Mouse (Mus musculus): Measurements from ENCODE around the gene Naa35. TPM values are rescaled to one million over a fixed set of nuclear protein-coding genes. Genes with fewer than 3 reads are reported as not detected.
A peak's percentile ranks its signal among the peaks of the same experiment; 100 is the strongest.

The Naa35 gene
- polyA plus RNA-seq (2015; fragmentation: Nextera tagmentation; extraction: Ambion mirVana): 65.9 and 78.4 TPM in 2 replicates

DNA sequence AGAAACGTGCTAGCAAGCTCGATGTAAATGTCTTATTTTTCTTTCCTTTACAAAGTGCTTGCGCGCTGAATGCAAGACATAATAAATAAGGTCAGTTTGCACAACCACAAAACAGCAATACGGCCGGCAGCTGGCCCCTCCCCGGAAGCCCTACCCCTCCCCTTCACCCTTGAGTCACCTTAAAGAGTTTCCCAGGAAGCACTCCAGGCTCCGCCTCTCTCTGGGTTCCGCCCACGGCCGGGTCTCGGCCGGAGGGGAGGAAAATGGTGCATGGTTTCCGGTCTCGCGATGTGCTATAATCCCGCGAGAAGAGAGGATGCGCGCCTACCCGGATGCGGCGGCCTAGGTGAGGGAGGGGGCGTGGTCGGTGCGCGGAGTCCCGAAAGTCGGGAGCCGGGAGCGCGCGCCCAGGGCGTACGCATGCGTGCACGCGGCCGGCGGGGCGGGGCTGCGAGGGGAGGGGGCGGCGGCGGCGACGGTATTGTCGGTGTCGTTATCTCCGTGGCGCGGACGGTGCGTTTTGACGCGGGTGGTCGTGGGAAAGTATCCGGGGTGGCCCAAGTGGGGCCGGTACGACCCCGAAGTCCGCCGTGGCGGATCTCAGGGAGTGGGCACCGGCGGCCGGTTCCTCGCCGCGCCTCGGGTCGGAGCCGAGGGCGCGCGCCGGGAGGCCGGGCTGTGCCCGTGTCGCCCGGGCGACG is at the start of gene Naa35, which contains the start of gene Agtpbp1:
Naa35 (plus strand) TSS at position 313 of the 701 bp plus-strand sequence.
Agtpbp1 (minus strand) TSS at position 281 of the 701 bp plus-strand sequence.
- peak; percentile 99 for DNase-seq (ENCODE audit: low spot score)

DNA sequence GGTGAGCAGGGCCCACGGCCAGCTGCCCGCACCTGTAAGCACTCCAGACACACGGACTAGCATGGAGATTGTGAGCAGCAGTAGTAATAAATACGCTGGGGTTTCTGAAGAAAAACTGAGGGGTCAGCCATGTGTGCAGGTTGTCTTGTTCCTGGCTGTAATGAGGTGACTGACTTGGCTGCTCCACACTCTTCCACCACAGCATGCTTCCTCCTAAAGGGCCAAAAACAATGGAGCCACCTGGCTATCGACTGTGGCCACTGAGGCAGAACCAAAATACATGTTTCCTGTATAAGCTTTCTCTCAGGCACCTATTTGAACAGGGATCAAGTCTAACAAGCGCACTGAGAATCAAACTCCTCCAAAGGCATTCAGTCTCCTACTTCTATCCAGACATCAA is 49.3 kb upstream of the Naa35 start:
- no peak for DNase-seq (ENCODE audit: low spot score)

DNA sequence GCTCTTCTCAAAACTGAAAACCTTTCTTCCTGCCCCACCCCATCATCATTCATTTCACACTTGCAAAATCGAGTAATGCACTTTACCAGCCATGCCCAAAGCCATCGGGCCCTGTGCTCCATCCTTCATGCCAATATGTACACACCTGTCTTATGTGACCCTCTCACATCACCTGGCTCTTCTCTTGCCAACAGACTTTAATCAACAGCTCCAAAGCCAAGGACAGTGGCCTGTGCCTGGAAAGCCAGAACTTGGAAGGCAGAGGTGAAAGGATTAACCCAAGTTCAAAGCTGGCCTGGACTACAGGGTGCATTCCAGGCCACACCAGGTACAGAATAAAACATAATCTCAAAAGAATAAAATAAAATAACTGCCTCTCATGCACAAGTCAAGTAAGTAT is 48.4 kb upstream of the Naa35 start:
- DNase-seq (ENCODE audit: low spot score): no peak

DNA sequence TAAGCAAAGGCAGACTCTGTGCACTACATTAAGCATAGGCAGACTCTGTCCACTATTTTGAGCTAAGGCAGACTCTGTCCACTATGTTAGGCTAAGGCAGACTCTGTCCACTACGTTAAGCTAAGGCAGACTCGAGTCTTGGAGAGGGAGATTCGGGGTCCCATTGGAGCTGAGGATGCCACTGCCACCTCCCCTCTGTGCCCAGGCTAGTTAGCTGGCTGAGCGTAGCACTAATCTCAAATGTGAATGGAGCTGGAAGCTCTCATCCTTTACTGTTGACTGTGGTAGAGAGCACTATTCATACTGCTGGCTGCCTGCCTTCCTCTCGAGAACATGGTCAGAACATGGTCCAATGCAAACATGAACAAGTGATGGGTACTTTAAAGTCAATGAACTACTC is 46.4 kb upstream of the Naa35 start:
- DNase-seq (ENCODE audit: low spot score): no peak

DNA sequence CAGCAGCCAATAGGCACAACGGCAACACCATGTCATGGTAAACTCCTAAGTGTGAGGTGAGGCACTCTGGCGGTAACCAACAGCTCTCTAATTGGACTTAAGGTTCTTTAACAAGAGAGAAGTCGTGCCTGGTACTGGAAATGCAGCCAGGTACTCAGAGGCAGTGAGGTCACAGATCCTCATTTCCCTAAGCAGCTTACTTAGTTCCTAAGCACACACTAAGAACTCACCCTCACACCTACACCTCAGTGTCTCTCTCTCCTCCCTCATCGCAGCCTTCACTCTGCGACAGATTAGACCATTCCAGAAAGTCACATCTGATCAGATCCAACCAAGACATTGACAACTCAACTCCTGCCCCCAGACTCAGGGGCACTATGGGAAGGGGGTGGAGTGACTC is 45.0 kb upstream of the Naa35 start:
- DNase-seq (ENCODE audit: low spot score): no peak

DNA sequence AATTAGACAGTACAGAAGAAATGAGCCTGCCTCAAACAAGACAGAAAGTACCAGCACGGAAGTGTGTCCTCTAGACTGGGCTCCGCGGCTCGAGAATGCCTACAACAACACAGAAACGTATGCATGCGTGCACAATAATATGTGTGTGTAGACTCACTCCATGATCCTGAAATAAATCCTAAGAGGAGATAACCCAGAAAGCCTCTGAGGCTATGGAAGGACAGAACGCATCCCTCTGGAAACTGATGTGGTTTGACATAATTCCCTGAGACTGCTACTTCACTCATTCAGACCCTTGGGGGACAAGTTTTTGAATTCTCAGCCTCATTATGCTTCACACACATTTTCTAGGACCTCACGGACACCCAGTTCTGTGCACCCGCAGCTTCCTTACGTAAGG is 42.6 kb upstream of the Naa35 start:
- DNase-seq (ENCODE audit: low spot score): no peak

DNA sequence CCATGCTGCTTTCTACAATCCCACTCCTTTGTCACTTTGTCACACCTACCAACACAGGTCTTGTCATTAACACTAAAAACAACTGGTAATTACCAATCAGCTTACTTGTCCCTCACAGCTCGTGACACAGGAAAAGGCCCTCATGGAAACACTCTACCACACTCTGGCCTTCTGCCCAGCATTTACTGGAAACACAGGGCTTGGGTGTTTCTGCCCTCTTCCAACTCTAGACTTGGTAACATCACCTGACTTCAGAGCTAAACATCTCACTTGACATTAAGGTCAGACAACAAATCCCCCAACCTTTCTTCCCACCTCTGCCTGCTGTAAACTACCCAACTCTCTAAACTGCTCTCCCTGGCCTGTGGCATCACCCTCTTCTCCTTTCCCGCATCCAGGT is 38.0 kb upstream of the Naa35 start:
- DNase-seq (ENCODE audit: low spot score): no peak

DNA sequence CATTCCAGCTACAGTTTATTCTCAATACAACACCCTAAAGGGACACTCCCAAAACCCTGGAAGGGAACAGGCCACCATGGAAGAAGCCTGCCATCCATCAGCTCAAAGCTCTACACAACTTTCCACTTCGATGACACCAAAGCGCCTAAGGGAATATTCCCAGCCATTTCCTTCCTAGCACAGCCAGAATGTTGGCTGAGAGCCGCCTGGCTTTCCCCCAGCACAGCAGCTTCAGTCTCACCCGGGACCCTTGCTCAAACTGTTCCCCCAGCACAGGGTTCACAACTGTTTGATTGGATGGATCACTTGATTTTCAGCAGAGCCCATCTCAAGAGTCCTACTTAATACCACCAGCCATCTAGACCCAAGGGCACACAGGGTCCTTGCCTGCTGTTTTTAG is 37.3 kb upstream of the Naa35 start:
- DNase-seq (ENCODE audit: low spot score): no peak

DNA sequence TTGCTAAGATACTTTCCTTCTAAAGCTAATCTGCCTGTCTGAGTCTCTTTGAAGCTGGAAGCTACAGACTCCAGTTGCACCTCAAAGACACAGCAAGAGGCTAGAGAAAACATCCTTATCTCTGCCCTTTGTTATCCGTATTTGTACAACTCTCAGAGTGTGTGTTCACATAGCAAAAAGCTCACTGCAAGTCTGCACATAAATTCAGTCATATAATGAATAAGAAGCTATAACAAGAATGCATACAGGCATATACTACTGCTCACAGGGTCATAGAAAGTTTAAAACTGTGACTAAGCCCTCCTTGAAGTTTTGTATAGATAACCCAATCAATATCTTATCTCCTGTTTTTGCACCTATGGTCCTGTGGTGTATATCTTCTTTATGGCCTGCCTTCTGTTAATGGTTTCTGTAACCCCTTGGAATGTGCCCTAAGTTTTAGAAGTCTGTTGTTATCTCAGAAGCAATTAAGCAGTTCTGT is 35.7 kb upstream of the Naa35 start:
- no peak for DNase-seq (ENCODE audit: low spot score)

DNA sequence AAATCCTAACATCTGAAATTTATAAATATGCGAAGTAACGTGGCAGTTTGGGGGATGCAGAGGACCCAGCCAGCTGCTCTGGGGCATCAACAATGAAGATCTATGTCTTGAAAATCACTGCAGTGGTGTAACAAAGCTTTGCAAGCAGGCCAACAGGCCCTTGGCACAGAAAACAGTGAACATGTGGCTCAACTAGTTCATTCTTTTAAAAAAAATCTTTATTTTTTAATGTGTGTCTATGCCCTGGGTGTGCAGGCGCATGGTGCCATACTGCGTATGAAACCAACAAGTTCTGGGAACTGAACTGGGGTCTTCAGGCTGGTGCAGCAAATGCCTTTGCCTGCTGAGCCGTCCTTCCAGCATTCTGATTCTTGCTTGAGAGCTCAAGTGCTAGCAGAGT is 32.8 kb upstream of the Naa35 start:
- no peak for DNase-seq (ENCODE audit: low spot score)

DNA sequence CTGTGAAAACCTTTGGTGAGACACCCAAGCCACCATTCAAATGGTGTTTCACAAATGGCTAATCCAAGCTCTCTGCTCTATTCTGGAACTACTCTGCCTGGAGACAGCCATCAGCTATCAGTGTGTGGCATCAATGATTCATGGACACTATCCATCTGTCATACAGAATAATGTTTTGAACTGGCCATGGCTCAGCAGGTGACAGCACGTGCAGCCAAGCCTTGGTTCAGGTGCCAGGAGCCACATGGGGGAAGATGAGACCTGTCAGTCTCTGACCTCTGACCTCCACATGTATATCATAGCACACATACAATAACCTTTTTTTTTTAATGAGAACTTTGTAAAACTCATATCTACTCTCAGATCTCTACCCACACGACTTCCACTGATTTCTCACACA is 32.3 kb upstream of the Naa35 start:
- DNase-seq (ENCODE audit: low spot score): no peak

DNA sequence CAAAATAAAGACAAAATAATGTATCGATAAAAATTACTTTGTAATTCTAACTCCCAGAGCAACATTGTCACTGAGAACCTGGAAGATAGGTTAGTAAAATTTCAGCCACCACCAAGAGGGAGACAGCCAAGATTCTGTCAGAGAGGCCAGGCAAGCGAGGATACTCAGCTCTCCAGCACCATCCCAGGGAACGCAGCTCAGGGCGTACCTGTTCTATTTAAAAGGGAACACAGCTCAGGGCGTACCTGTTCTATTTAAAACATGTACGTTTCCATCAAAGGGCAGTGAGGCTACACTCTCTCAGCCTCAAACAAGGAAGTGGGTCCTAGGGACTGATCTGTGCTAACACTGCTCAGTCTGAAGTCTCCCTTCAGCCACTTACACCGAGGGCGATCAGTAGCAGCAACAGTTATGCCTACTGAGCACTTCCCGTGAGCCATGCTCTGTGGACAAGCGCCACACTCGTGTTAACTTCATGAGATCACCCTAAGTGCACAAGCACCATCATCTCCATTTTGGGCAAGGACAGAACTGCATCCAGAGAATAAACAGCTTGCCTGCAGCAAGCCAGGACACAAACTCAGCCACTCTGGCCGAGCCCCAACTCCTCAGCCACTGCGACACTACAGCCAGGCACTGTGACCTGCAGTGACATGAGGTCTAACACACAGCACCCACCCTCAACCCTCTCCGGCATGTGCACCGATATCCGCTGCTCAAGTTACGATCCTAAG is 30.1 kb upstream of the Naa35 start:
- no peak for DNase-seq (ENCODE audit: low spot score)

DNA sequence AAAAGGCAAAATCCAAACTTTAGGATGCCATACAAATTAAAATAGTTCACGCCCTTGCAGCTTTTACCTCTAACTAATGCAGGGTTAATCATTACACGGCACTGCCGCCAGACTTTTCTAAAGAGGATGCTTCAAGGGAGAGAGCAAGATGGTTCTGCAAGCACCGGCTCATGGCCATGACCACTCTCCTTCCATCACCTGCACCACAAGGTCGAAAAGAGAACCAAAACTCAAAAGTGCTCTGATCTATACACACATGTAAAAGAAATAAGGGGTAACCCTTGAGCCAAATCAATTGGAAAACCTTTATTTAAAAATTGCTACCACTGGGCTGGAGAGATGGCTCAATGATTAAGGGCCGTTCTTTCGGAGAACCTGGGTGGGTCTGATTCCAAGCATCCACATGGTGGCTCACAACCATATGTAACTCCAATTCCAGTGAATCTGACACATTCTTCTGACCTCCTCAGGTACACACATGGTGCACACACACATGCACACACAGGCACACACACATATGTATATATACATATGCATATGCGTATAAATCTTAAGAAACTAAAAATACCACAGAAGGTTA is 29.4 kb upstream of the Naa35 start:
- DNase-seq (ENCODE audit: low spot score): no peak

DNA sequence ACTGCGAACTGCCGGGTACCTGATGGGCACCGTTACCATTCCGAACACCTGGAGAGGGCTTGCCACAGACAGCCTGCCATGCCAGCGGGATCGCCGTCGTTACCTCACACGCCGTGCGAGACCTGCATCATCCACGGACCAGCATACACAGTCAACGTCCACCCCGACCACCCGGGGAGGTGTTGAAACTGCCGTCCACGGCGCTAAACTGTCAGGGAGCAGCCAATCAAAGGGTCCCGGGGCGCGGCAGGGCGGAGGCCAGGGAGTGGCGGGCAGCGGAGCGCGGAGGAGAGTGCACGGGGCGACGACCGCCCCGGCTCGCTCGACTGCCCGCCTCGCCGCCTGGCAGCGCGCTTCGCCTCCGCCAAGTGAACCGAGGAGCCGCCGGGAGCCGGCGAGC is 28.4 kb upstream of the Naa35 start:
- DNase-seq (ENCODE audit: low spot score): peak; percentile 30

DNA sequence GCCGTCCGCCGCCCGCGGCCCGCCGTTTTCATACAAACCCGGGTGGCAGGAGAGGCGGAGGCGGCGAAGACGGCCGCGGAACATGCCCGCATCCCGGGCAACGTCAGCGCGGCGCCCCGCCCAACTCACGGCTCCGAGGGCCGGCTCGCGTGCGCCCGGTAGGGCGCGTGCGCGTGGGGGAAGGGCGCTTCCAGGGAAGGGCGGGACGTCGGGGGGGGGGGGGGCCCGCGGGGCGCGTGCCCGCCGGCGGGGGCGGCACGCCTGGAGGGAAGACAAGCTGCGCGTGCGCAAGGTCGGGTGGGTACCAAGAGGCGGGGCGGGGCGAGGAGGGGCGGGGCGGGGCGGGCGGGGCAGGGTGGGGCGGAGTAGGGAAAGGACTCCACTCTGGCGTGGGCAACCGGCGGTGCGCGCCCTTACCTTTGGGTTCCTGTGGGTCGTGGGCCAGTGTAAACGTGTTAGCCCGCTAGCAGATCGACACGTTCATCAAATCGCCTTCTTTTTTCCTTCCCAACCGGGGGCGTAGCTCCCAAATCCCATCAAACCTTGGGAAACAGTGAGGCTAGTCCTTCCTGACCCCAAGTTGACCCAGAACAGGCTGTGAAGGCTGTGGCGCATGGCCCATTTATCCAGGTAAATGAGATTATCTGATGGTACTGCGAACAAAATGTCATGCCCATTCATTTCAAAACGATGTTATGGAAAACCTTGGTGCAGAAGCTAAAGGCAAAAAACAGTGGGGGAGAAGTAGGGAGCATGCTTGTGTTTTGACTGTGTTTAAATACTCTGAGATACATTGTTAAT is 27.7 kb upstream of the Naa35 start:
- peak; percentile 91 for DNase-seq (ENCODE audit: low spot score)

DNA sequence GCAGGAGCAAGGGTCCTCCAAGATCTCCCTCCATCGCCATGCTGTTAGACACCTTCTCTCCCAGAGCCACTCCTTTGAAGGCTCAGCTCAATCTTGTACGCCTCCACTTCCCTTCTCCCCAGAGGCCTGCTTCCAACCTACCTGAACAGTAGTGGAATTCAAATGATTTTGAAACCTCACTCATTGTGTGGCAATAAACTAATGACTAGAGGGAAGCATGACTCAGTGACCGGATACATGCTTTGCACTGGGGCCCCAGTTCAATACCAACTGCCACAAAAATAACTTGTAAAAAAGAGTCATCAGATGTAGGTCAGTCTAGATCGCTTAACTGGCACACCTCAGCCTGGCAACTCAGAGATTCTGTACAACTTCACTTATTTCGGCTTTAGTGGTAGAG is 26.3 kb upstream of the Naa35 start:
- no peak for DNase-seq (ENCODE audit: low spot score)

DNA sequence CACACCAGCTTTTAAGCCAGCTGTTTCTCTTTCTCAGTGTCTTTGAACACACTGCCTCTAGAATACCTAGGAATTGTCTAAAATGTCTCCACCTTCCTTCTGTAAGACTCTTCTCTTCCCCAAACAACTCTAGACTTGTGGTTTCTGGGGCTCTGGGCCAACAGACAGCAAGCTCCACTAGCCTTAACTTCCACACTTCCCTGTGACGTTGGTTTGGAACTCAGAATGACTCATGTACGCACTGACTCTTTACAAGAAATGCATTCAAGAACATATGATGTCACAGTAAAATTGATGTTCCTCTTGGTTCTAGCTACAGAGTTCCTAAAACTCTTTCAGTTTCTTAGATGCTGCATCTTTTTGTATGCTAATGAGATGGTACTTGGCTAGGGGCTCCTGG is 22.6 kb upstream of the Naa35 start:
- no peak for DNase-seq (ENCODE audit: low spot score)

DNA sequence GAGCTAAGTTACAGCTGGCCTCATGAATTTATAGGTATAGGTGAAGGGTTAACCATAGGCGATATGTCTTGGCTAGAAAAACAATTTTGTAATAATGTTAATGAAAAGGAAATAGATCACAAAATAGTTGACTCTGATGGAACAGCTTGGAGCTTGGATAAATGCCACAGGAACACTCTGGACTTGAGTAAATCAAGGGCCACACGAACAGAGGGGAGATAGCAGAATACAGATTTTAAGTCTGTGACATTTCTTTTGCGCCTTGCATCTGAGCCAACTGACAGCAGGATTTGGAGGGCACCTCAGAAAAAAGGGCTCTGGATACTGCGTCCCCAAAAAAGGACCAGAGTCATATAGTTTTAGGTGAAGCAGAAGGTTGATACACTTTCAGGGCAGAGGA is 20.6 kb upstream of the Naa35 start:
- no peak for DNase-seq (ENCODE audit: low spot score)

DNA sequence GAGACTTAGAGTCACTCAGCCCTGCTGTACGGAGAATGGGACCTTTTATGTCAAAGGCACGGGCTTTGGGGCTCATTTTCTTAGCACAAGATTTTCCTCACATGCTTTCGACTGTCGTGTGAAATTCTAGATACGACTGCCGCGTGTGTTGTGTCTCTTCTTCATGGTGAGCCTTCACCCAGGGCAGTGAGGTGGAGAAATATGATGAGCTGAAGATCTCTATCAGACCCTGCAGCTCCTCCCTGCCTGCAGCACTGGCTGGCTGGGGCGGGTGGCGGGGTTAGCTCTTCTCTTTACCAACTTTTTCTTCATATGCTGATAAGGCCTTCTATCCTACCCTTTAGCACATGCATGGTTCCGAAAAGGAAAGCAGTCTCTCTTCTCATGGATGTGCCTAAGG is 20.1 kb upstream of the Naa35 start:
- no peak for DNase-seq (ENCODE audit: low spot score)

DNA sequence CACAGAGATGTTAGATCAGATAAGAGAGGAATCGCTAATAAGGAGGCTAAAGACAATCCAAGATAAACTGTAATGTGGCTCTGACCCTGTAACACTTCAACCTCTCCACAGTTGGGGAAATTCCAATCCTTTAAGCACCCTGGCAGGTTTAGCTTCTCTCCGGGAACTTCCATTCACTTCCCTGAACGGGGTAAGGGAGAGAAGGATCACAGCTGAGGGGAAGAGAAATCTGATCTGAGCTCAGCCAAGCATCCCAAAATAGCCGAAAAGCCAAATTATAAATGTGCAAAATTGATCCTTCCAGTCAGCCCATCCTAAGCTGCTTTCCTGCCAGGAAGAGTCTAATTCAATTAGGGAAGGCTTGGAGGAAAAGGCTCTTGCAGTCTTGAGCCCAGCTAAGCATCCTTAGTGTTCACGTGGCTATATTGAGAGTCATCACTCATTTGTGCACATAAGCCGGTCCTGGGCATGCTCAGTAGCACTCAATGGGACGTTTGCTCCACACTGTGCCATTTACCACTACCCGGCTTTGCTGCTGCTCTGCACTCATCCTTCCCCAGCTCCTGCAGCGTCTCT is 19.0 kb upstream of the Naa35 start:
- DNase-seq (ENCODE audit: low spot score): no peak

DNA sequence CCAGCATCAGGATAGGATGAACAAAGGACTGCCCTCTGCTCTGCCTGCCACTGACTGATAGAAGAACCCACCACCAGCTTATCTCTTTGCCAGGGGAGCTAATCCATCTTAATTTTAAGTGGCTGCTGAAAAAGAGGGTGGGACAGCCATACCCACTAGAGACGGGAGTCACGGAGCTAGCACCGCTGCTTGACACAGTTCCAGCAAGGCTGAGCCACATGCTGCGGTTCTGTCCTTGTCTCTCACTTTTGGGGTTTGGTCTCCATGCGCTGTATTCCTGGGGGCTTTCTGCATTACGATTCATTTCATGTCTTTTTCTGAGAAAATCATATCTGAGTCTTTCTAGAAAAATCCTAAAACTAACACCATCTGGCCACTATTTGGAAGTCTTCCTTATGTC is 14.0 kb upstream of the Naa35 start:
- DNase-seq (ENCODE audit: low spot score): no peak

Data from thymus, postnatal 0 days (tissue).